Mouse (Mus musculus) G1E (cell line): Measurements from ENCODE around the gene Klrb1a. TPM values are rescaled to one million over a fixed set of nuclear protein-coding genes. Genes with fewer than 3 reads are reported as not detected.

Source experiments
- ATAC-seq: 2 replicates; pipeline ENCODE4 v1.8.0; 2016; ENCODE audit warnings: mild to moderate bottlenecking; ENCODE audit not compliant: insufficient number of reproducible peaks, poor library complexity, low FRiP score, severe bottlenecking; ENCODE audit errors: extremely low read depth
- DNase-seq: peaks from one replicate; pipeline ENCODE4 v3.0.0; 2012; ENCODE audit warnings: low spot score
- H3K27me3 ChIP-seq: 2 replicates; pipeline ENCODE4 v1.6.1; 2012; ENCODE audit warnings: mild to moderate bottlenecking, low read length, inconsistent platforms; ENCODE audit not compliant: insufficient read depth
- H3K36me3 ChIP-seq: replicated peaks from 2 replicates; pipeline ENCODE3; 2012; ENCODE audit warnings: mild to moderate bottlenecking, inconsistent platforms
- H3K4me1 ChIP-seq: 2 replicates; pipeline ENCODE4 v1.6.1; 2012; ENCODE audit warnings: low read depth, low read length, inconsistent platforms, mixed read lengths; ENCODE audit not compliant: insufficient read depth
- H3K4me3 ChIP-seq: 2 replicates; pipeline ENCODE4 v1.5.1; 2012; ENCODE audit warnings: low read depth, mild to moderate bottlenecking, inconsistent platforms, low read length, moderate library complexity, mixed read lengths
- H3K9me3 ChIP-seq: replicated peaks from 2 replicates; pipeline ENCODE4 v1.6.1; 2012; ENCODE audit warnings: inconsistent platforms
- CTCF ChIP-seq: IDR thresholded peaks from 2 replicates; pipeline ENCODE4 v1.5.1; 2012; ENCODE audit warnings: low read depth, low read length, inconsistent platforms, mixed read lengths
- GATA1 ChIP-seq: IDR thresholded peaks from 2 replicates; pipeline ENCODE4 v1.6.1; 2012; ENCODE audit warnings: borderline replicate concordance, low read length, inconsistent platforms, mixed read lengths
- GATA2 ChIP-seq: IDR thresholded peaks from 2 replicates; pipeline ENCODE4 v1.6.1; 2012; ENCODE audit warnings: low read depth, low read length, inconsistent platforms, borderline replicate concordance
- POLR2AphosphoS5 ChIP-seq: IDR thresholded peaks from 2 replicates; pipeline ENCODE4 v1.6.1; 2012; ENCODE audit warnings: low read depth, low read length, inconsistent platforms; ENCODE audit not compliant: insufficient replicate concordance
- TAL1 ChIP-seq: conservative IDR thresholded peaks from 2 replicates; pipeline ENCODE4 v1.6.1; 2012; ENCODE audit warnings: low read depth, low read length, inconsistent platforms, mixed read lengths
- polyA plus RNA-seq: library from polyadenylated mRNA; stranded (reverse); fragments of >175 nt; gene quantifications from 2 replicates; pipeline ENCODE4 v1.2.3, GENCODE M21; 2012
- total RNA-seq, 2 experiments: library from RNA; stranded (forward) in 1 of 2; stranded (reverse) in 1 of 2; fragments of 200-1000 nt in 1 of 2; fragments of >200 nt in 1 of 2; fragmentation: Nextera tagmentation in 1 of 2; gene quantifications; 2 replicates each; pipeline ENCODE4 v1.2.3; 2014 to 2017

The Klrb1a gene
- total and polyA plus RNA-seq, 3 experiments: 0.11 TPM; not detected in 2

DNA sequence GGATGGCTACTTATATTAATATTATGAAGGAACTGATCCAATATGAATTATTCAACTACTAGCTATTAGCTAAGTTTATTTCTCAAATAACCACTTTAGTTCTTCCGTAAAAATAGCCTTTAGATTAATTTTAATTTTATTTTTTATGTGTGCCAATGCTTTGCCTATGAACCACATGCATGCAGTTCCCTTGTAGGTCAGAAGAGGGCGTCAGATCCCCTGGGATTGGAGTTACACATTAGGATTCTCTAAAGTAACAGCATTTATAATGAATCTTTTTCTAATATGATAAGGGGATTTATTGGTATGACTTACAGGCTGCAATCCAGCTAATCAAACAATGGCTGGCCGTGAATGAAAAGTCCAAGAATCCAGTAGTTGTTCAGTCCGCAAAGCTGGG, 23.8 kb downstream of the Klrb1a start:
- no peaks in the 10 kb centered on the region for H3K27me3 ChIP-seq

DNA sequence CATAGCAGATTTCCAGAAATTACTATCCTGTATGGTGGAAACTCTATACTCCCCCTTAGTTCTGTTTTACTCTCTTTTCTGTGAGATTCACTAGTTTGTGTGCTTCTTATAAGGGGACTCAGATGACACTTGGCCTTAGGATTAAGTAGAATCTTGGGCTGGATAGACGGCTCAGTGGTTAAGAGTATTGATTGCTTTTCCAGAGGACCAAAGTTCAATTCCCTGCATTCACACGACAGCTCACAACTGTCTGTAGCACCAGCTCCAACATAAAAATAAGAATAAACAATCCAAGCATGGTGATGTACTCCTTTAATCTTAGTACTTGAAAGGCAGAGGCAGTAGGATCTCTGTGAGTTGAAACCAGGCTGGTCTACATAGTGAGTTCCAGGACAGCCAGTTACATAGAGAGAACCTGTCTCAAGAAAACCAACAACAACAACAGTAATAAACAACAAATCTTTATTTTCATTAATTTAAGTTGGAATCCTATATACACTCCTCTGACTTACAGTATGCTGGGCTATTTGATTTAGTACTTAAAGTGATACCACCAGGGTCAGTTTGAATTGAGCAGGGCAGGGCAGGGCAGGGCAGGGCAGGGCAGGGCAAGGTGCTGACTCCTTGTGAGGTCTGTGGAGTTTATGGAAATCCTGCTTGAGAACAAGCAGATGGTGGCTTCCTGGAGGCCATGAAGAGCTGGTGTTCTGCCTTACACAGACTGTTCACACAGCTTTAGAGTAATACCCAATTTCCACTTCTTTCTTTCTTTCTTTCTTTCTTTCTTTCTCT, 24.9 kb downstream of the Klrb1a start:
- DNase-seq (no peak), ATAC-seq (no peak)
- no peaks in the 10 kb centered on the region for H3K4me1 ChIP-seq

More for the DNA sequence above, 23.8 kb downstream of the Klrb1a start:
- Histone ChIP-seq H3K4me1 (no peaks in the 10 kb centered on the region), H3K36me3 (no peaks in the 10 kb centered on the region), H3K9me3 (peaks cover 34% of the 10 kb centered on the region), H3K4me3 (no peak overlapping the region)
- TF ChIP-seq GATA2: no peak
- TF ChIP-seq CTCF: no peak
- TF ChIP-seq GATA1: no peak
- no peak for TF ChIP-seq TAL1
- no peak for TF ChIP-seq POLR2AphosphoS5
- ATAC-seq (no peak), DNase-seq (no peak)

DNA sequence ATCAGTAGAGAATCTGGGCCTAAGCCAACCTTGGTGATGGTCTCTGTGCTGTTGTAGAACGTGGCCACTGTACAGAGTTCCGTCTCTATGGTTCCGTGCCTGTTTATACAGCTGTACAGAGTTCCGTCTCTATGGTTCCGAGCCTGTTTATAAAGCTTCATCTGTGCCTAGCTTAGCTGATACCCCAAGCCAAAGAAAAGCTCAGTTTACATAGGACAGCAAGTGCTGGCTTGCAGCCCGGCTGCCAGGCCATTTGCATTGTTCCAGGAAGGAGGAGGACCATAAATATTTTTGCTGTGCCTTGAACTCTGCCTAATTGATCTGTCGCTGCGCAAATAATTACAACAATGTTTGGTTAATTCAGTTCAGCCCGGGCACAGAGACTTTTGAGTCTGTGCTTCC, 26.2 kb downstream of the Klrb1a start:
- DNase-seq: no peak
- H3K36me3 ChIP-seq: no peaks in the 10 kb centered on the region
- H3K9me3 ChIP-seq: peaks cover 33% of the 10 kb centered on the region
- H3K4me3 ChIP-seq: no peak overlapping the region
- H3K27me3 ChIP-seq: no peaks in the 10 kb centered on the region
- H3K4me1 ChIP-seq: no peaks in the 10 kb centered on the region
- TF ChIP-seq GATA1: no peak
- TF ChIP-seq POLR2AphosphoS5: no peak
- no peak for TF ChIP-seq GATA2
- no peak for ATAC-seq

More for the DNA sequence above, 24.9 kb downstream of the Klrb1a start:
- Histone ChIP-seq H3K27me3 (no peaks in the 10 kb centered on the region), H3K36me3 (no peaks in the 10 kb centered on the region), H3K9me3 (peaks cover 41% of the 10 kb centered on the region), H3K4me3 (no peak overlapping the region)
- TF ChIP-seq GATA2: no peak
- no peak for TF ChIP-seq CTCF
- no peak for TF ChIP-seq GATA1
- TF ChIP-seq TAL1: no peak
- no peak for TF ChIP-seq POLR2AphosphoS5

DNA sequence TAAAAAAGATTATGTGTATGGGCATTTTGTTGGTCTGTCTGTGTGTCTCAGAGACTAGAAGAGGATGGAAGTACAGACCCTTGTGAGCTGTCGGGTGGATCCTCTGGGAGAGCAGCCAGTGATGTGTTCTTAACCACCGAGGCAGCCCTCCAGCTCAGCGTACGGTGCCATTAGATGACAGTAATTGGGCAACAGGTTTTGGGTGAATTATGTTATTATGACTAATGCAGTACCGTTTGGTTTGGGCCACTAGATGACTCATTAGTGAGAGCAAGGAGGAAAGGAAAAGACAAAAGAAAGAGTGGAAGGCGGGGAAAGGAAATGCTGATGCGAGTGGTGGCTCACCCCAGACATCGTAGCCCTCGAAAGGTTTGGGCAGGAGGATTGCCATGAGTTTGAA, 28.7 kb downstream of the Klrb1a start:
- no peaks in the 10 kb centered on the region for H3K27me3 ChIP-seq
- DNase-seq (no peak), ATAC-seq (no peak)
- TF ChIP-seq GATA1 (no peak), GATA2 (no peak), POLR2AphosphoS5 (no peak), CTCF (no peak), TAL1 (no peak)
- no peaks in the 10 kb centered on the region for H3K36me3 ChIP-seq
- H3K9me3 ChIP-seq: peaks cover 33% of the 10 kb centered on the region
- no peaks in the 10 kb centered on the region for H3K4me1 ChIP-seq
- H3K4me3 ChIP-seq: no peak overlapping the region

DNA sequence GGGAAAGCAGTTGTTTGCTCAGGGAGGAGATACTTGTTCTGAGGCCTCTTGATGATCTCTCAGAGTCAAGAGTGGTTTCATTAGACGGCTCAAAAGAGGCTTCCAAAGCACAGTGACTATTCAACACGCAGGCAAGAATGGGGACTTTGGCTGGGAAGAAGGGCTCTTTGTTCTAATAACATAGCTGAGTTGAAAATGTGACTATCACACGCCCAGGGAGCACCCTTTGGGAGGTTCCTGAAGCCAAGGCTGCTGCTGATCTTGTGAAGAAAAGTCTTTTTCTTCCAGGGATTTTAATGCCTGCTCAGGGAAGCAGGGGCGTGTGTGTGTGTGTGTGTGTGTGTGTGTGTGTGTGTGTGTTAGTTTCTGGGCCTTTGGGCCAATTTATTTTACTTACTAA, 33.9 kb downstream of the Klrb1a start:
- H3K4me3 ChIP-seq: no peak overlapping the region
- H3K9me3 ChIP-seq: peaks cover 44% of the 10 kb centered on the region
- no peak for ATAC-seq
- H3K4me1 ChIP-seq: no peaks in the 10 kb centered on the region
- no peaks in the 10 kb centered on the region for H3K27me3 ChIP-seq
- TF ChIP-seq CTCF (no peak), POLR2AphosphoS5 (no peak), GATA1 (no peak), GATA2 (no peak), TAL1 (no peak)
- H3K36me3 ChIP-seq: no peaks in the 10 kb centered on the region
- no peak for DNase-seq

DNA sequence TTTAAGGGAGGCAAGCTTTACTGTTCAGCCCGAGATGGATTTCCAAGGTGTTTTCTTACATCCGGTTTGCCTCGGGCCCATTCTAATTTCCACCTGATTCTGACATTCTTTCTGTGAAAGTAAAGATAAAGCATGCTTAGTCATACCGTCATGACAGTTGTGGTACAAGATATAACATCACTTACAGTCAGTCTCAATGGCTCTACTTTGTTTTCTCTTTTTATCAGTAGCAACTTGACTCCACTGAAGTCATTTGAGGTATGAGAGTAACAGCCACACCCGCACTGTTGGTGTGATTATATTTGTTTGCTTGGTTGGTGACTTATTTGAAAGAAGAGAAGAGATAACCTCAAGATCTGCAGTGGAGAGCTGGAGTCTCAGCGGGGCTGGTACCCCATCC, 35.7 kb downstream of the Klrb1a start:
- TF ChIP-seq CTCF: no peak
- no peak for TF ChIP-seq TAL1
- no peak for TF ChIP-seq POLR2AphosphoS5
- no peak for TF ChIP-seq GATA2
- no peak for TF ChIP-seq GATA1
- Histone ChIP-seq H3K4me1 (no peaks in the 10 kb centered on the region), H3K27me3 (no peaks in the 10 kb centered on the region), H3K4me3 (no peak overlapping the region), H3K36me3 (no peaks in the 10 kb centered on the region), H3K9me3 (peaks cover 42% of the 10 kb centered on the region)
- no peak for DNase-seq
- no peak for ATAC-seq
